Mouse (Mus musculus) lung, embryonic 16.5 days (tissue): Measurements from ENCODE around the gene Mfsd2b. TPM values are rescaled to one million over a fixed set of nuclear protein-coding genes. Genes with fewer than 3 reads are reported as not detected.

Experiments
- ATAC-seq: fragments of 200-750 bp; cut with Nextera tagmentation; 2 replicates; pipeline ENCODE4 v1.8.0; 2017; ENCODE audit warnings: low read depth, mild to moderate bottlenecking, moderate library complexity
- H3K27ac ChIP-seq: fragments of 300-500 bp; sonication (generic); 2 replicates; pipeline ENCODE4 v1.5.1; 2014; ENCODE audit warnings: mild to moderate bottlenecking, control low read depth, low read length
- H3K27me3 ChIP-seq: fragments of 300-500 bp; sonication (generic); 2 replicates; pipeline ENCODE4 v1.6.1; 2014; ENCODE audit warnings: low read depth, low read length, mixed read lengths; ENCODE audit not compliant: control insufficient read depth, insufficient read depth
- H3K36me3 ChIP-seq: fragments of 300-500 bp; sonication (generic); 2 replicates; pipeline ENCODE4 v1.6.1; 2014; ENCODE audit warnings: low read length; ENCODE audit not compliant: control insufficient read depth, insufficient read depth
- H3K4me1 ChIP-seq: fragments of 300-500 bp; sonication (generic); replicated peaks from 2 replicates; pipeline ENCODE4 v1.6.1; 2014; ENCODE audit warnings: low read length, mixed read lengths; ENCODE audit not compliant: control insufficient read depth, insufficient read depth
- H3K4me2 ChIP-seq: fragments of 300-500 bp; sonication (generic); 2 replicates; pipeline ENCODE4 v1.6.1; 2014; ENCODE audit warnings: low read depth, low read length, control low read depth
- H3K4me3 ChIP-seq: fragments of 300-500 bp; sonication (generic); 2 replicates; pipeline ENCODE4 v1.5.1; 2014; ENCODE audit warnings: mild to moderate bottlenecking, low read length, control low read depth
- H3K9ac ChIP-seq: fragments of 300-500 bp; sonication (generic); 2 replicates; pipeline ENCODE4 v1.6.1; 2014; ENCODE audit warnings: low read length, control low read depth
- H3K9me3 ChIP-seq: fragments of 300-500 bp; sonication (generic); 2 replicates; pipeline ENCODE4 v1.6.1; 2016; ENCODE audit warnings: low read length; ENCODE audit not compliant: control insufficient read depth
- WGBS: fragments of 180-500 bp; shearing (Covaris S2); extraction: QIAGEN DNeasy Blood & Tissue Kit; methylation state at CpG from one replicate; pipeline ENCODE4 v1.1.7; 2014; 5-methylcytosine and 5-hydroxymethylcytosine counted together
- polyA plus RNA-seq: library from polyadenylated mRNA; unstranded; fragments of >200 nt; fragmentation: Nextera tagmentation; extraction: Ambion mirVana; gene quantifications from 2 replicates; pipeline ENCODE4 v1.2.1, GENCODE M21; 2015

Gene Mfsd2b
- polyA plus RNA-seq, 1 experiment from 2014 or later: 1.8 TPM

DNA sequence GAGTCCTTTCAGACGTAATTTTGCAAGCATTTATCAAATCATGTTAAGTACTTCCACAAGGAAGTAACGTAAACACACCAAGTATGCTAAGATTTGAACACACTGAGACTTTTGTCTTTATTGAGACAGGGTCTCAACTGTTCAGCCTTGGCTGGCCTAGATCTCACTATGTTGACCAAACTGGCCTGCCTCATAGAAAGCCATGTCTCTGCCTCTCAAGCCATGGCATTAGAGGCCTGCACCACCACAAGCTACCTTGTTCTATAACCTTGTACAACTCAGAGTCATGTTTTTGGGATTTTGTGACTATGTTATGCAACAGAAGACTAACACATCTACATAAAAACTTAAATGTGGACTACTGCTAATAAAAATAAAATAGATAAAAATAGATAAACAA lies 7.9 kb upstream of the Mfsd2b start:
- Histone ChIP-seq H3K9ac (no peak overlapping the region), H3K4me3 (no peak overlapping the region), H3K4me2 (no peak overlapping the region), H3K9me3 (no peaks in the 10 kb centered on the region; the same call in 1 of the 2 replicates), H3K36me3 (peaks cover 13% of the 10 kb centered on the region), H3K27me3 (no peaks in the 10 kb centered on the region), H3K27ac (no peak overlapping the region), H3K4me1 (no peaks in the 10 kb centered on the region)
- ATAC-seq: no peak
- WGBS: 45% methylated on average over 2 of the region's 2 CpGs

DNA sequence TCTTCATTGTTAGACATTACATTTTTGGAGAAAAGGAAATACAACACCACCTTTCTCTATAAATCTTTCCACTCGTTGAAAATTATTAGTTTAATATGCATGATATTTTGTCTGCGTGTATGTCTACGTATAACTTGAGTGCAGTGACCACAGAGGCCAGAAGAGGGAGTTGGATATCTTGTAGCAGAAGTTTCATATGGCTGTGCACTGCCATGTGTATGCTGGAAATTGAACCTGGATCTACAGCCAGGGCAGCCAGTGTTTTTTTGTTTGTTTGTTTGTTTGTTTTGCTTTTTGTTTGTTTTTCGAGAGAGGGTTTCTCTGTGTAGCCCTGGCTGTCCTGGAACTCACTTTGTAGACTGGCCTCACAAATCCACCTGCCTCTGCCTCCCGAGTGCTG lies 4.9 kb upstream of the Mfsd2b start:
- Histone ChIP-seq H3K27ac (no peak overlapping the region), H3K4me2 (no peak overlapping the region), H3K4me1 (peaks cover 7% of the 10 kb centered on the region), H3K9ac (no peak overlapping the region), H3K27me3 (no peaks in the 10 kb centered on the region), H3K9me3 (no peaks in the 10 kb centered on the region; the same call in 1 of the 2 replicates), H3K36me3 (peaks cover 13% of the 10 kb centered on the region), H3K4me3 (no peak overlapping the region)
- 95% methylated on average over 5 of the region's 5 CpGs for WGBS
- ATAC-seq: no peak

DNA sequence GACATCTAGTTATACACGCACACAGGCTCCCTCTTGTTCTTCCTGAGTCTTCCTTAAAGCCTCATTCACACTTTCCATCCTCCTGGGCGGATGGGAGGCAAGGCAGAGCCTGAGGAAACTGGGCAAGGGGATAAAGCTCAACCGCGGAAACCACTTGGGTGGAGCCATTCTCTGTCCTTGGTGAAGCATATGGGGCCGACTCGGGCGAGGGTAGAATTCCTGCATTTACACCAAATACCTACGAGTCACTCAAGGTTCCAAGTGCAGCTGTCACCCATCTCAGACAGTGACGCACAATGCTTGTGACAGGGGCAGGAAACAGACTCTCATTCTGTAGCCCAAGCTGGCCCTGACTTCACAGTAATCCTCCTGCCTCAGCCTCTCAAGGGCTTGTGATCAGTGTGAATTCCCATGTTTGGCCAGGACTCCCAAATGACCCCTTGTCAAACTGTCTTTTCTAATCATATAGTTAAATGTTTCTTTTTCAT lies 4.2 kb upstream of the Mfsd2b start:
- Histone ChIP-seq H3K4me3 (no peak overlapping the region), H3K9me3 (no peaks in the 10 kb centered on the region; the same call in 1 of the 2 replicates), H3K4me1 (peaks cover 14% of the 10 kb centered on the region), H3K27me3 (no peaks in the 10 kb centered on the region; the same call in 1 of the 2 replicates), H3K9ac (no peak overlapping the region), H3K36me3 (peaks cover 13% of the 10 kb centered on the region), H3K4me2 (no peak overlapping the region), H3K27ac (no peak overlapping the region)
- no peak for ATAC-seq
- WGBS: 78% methylated on average over 9 of the region's 9 CpGs

DNA sequence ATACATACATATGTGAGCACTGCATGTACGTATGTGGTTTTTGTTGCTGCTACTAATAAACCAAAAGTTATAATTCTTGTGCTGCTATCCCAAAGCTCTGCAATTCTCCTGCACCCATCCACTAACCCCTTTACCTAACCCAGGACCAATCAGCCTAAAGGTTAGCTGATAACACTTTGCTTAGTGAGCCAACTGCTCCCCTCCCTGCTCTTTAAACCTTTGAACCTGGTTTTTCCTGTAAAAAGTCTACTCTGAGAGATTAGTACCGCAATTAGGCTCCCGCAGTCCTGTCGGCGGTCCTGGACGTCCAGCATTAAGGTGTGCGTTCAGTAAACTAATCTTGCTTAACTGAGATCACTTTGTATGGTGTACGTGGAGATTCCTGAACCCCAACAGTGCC lies 1.5 kb upstream of the Mfsd2b start:
- Histone ChIP-seq H3K4me3 (no peak overlapping the region), H3K9me3 (no peaks in the 10 kb centered on the region; the same call in 1 of the 2 replicates), H3K9ac (no peak overlapping the region), H3K27ac (no peak overlapping the region), H3K27me3 (no peaks in the 10 kb centered on the region; the same call in 1 of the 2 replicates), H3K4me1 (peaks cover 14% of the 10 kb centered on the region), H3K36me3 (peaks cover 8% of the 10 kb centered on the region), H3K4me2 (no peak overlapping the region)
- 85% methylated on average over 8 of the region's 8 CpGs for WGBS
- no peak for ATAC-seq

DNA sequence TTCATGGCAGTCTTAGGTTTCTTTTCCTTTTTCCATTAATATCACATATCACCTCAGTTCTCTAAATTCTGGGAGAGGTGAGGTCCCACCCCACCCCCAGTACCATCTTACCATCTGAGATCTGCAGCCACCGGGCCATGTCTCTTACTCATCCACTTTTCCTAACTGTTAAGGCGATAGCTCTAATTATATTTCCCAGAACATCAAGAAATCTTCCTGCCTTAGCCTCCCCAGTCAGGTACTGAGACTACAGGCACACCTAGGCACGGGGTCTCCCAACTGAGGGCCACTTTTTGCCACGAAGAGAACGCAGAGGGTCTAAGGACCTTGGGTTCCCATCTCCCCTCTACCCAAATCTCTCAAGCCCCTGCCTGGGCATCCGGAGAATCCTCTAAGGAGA lies 628 bp downstream of the Mfsd2b start:
- Histone ChIP-seq H3K4me2 (peak overlapping the region; percentile 84), H3K27me3 (no peaks in the 10 kb centered on the region; the same call in 1 of the 2 replicates), H3K36me3 (no peaks in the 10 kb centered on the region; the same call in 1 of the 2 replicates), H3K27ac (no peak overlapping the region), H3K4me1 (peaks cover 14% of the 10 kb centered on the region), H3K4me3 (peak overlapping the region; percentile 37; the same call in 1 of the 2 replicates), H3K9ac (peak overlapping the region; percentile 58; the same call in 1 of the 2 replicates), H3K9me3 (no peaks in the 10 kb centered on the region)
- WGBS: 70% methylated on average over 6 of the region's 6 CpGs
- no peak for ATAC-seq

- Histone ChIP-seq H3K27ac (no peak overlapping the region), H3K9ac (no peak overlapping the region), H3K36me3 (no peaks in the 10 kb centered on the region), H3K4me1 (peaks cover 14% of the 10 kb centered on the region), H3K4me3 (no peak overlapping the region), H3K4me2 (no peak overlapping the region), H3K27me3 (no peaks in the 10 kb centered on the region; the same call in 1 of the 2 replicates), H3K9me3 (no peaks in the 10 kb centered on the region)
- no peak for ATAC-seq
- 57% methylated on average over 5 of the region's 5 CpGs for WGBS
Observed at GRCm38 (mm10) chr12:4872983-4873477, 1.1 kb downstream of the Mfsd2b start.

DNA sequence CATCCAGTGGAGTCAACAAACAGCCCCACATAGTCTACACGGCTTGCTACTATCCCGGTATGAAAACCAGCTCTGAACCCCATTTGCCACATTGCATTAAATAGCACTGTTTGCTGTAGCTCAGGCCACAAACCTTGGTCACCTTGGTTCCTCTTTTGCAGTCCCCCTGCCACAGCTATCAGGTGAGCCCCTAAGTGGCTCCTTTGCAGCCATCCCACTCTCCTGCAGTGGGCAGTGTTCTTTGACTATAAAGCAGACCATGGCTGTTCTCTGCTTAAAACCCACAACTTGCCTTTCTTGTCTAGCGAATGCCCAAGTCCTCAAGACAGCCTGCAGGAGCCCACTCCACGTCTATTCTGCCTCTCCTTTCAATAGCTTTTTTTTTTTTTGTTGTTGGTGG lies 1.9 kb downstream of the Mfsd2b start:
- WGBS: 47% methylated on average over 4 of the region's 4 CpGs
- no peak overlapping the region for H3K27ac ChIP-seq

GRCm38 (mm10) chr12:4871260-4871659 lies 2.9 kb downstream of the Mfsd2b start:
- Histone ChIP-seq H3K9ac (no peak overlapping the region), H3K9me3 (no peaks in the 10 kb centered on the region), H3K27ac (no peak overlapping the region), H3K4me3 (no peak overlapping the region), H3K36me3 (no peaks in the 10 kb centered on the region), H3K4me1 (peaks cover 14% of the 10 kb centered on the region), H3K27me3 (no peaks in the 10 kb centered on the region; the same call in 1 of the 2 replicates), H3K4me2 (no peak overlapping the region)
- 87% methylated on average over 5 of the region's 5 CpGs for WGBS
- no peak for ATAC-seq

More for the DNA sequence above, 1.9 kb downstream of the Mfsd2b start:
- H3K36me3 ChIP-seq: no peaks in the 10 kb centered on the region
- H3K9me3 ChIP-seq: no peaks in the 10 kb centered on the region
- H3K4me3 ChIP-seq: no peak overlapping the region
- ATAC-seq: no peak
- H3K4me1 ChIP-seq: peaks cover 14% of the 10 kb centered on the region
- H3K4me2 ChIP-seq: no peak overlapping the region
- no peaks in the 10 kb centered on the region; the same call in 1 of the 2 replicates for H3K27me3 ChIP-seq
- no peak overlapping the region for H3K9ac ChIP-seq

GRCm38 (mm10) chr12:4868924-4869323 lies 5.2 kb downstream of the Mfsd2b start:
- ATAC-seq: no peak
- WGBS: 70% methylated on average over 8 of the region's 8 CpGs
- H3K4me3 ChIP-seq: no peak overlapping the region

More at GRCm38 (mm10) chr12:4868924-4869323, 5.2 kb downstream of the Mfsd2b start:
- Histone ChIP-seq H3K9me3 (no peaks in the 10 kb centered on the region), H3K4me2 (no peak overlapping the region), H3K36me3 (no peaks in the 10 kb centered on the region), H3K27ac (no peak overlapping the region), H3K9ac (no peak overlapping the region), H3K4me1 (peaks cover 11% of the 10 kb centered on the region), H3K27me3 (no peaks in the 10 kb centered on the region; the same call in 1 of the 2 replicates)
